In genomic region chr5:52782523-52783250, GRCm38 (mm10) we compare ENCODE assay signal across 8 mouse cellular contexts. TPM values are rescaled to one million over a fixed set of nuclear protein-coding genes. Genes with fewer than 3 reads are reported as not detected.
DNase-seq lines count a peak whose midpoint lies in the region; ATAC-seq and TF ChIP-seq lines count a peak whose summit lies in the region.

No protein-coding gene starts in this region.

- no peaks in the 10 kb centered on the region for H3K9me3 ChIP-seq in hindbrain, embryonic 10.5 days
- no peaks in the 10 kb centered on the region for H3K9me3 ChIP-seq in lung, postnatal 0 days (ENCODE audit: low read length)

- H3K4me3 ChIP-seq in hindbrain, embryonic 10.5 days: peak overlapping the region; percentile 89
- peak overlapping the region; percentile 86 for H3K4me3 ChIP-seq in lung, postnatal 0 days (ENCODE audit: low read depth, low read length)

- peak; percentile 85 for DNase-seq in MN1 (ENCODE audit: low spot score)
- peak; percentile 83 for DNase-seq in cerebellum, adult 9-10 months
- DNase-seq in hindbrain, embryonic 10.5 days (ENCODE audit: low spot score): peak; percentile 92
- peak; percentile 90 for DNase-seq in layer of hippocampus, adult 9-11 months
- DNase-seq in lung, postnatal 0 days (ENCODE audit: low spot score): peak; percentile 92
- DNase-seq in ovary, postnatal 14 days (ENCODE audit: low spot score): peak; percentile 84
- peak; percentile 87 for DNase-seq in thymus, postnatal 14 days

- H3K9ac ChIP-seq in lung, postnatal 0 days (replicated peaks; ENCODE audit: low read depth): peak overlapping the region; percentile 66

- ATAC-seq in frontal cortex, adult (ENCODE audit: low TSS enrichment): peak; percentile 99
- peak; percentile 98 for ATAC-seq in lung, postnatal 0 days

- H3K4me2 ChIP-seq in lung, postnatal 0 days (replicated peaks; ENCODE audit: low read depth, low read length): peak overlapping the region; percentile 71

- H3K36me3 ChIP-seq in hindbrain, embryonic 10.5 days: peaks cover 18% of the 10 kb centered on the region
- H3K36me3 ChIP-seq in lung, postnatal 0 days (ENCODE audit: insufficient read depth, low read length): no peaks in the 10 kb centered on the region

- no peak for TF ChIP-seq EP300 in lung, postnatal 0 days (IDR thresholded peaks at IDR 0.05)

- no peaks in the 10 kb centered on the region for H3K27me3 ChIP-seq in hindbrain, embryonic 10.5 days (ENCODE audit: insufficient read depth, poor library complexity, severe bottlenecking)
- no peaks in the 10 kb centered on the region for H3K27me3 ChIP-seq in lung, postnatal 0 days (replicated peaks; ENCODE audit: insufficient read depth, low read length)

- WGBS in hindbrain, embryonic 10.5 days: 5% methylated on average over 37 of the region's 37 CpGs
- WGBS in lung, postnatal 0 days: 5% methylated on average over 34 of the region's 37 CpGs

- peaks cover 4% of the 10 kb centered on the region; the same call in 1 of the 2 replicates for H3K4me1 ChIP-seq in hindbrain, embryonic 10.5 days (replicated peaks)
- no peaks in the 10 kb centered on the region; the same call in 1 of the 2 replicates for H3K4me1 ChIP-seq in lung, postnatal 0 days (ENCODE audit: insufficient read depth, low read depth, low read length)

- TF ChIP-seq CTCF in lung, postnatal 0 days (IDR thresholded peaks at IDR 0.05): peak; percentile 80

- peak overlapping the region; percentile 95 for H3K27ac ChIP-seq in hindbrain, embryonic 10.5 days
- peak overlapping the region; percentile 43 for H3K27ac ChIP-seq in lung, postnatal 0 days (ENCODE audit: low read length)

RNA-seq across cellular contexts. Expression of gene Zcchc4, which starts 7.5 kb away (rescaled TPM):
- polyA plus RNA-seq in hindbrain, embryonic 10.5 days (2016; fragmentation: Nextera tagmentation; extraction: Ambion mirVana): 15.9 and 18.0 TPM in 2 replicates
- 5.2 and 6.2 TPM in 2 replicates for polyA plus RNA-seq in lung, postnatal 0 days (2015; fragmentation: Nextera tagmentation; extraction: Ambion mirVana)

RNA-seq across cellular contexts. Expression of gene Pi4k2b, which starts 41.3 kb away (rescaled TPM):
- 15.7 and 16.5 TPM in 2 replicates for polyA plus RNA-seq in hindbrain, embryonic 10.5 days (2016; fragmentation: Nextera tagmentation; extraction: Ambion mirVana)
- 113 and 117 TPM in 2 replicates for polyA plus RNA-seq in lung, postnatal 0 days (2015; fragmentation: Nextera tagmentation; extraction: Ambion mirVana)

RNA-seq across cellular contexts. Expression of gene Anapc4, which starts 51.1 kb away (rescaled TPM):
- polyA plus RNA-seq in hindbrain, embryonic 10.5 days (2016; fragmentation: Nextera tagmentation; extraction: Ambion mirVana): 95.9 and 106 TPM in 2 replicates
- 65.3 and 66.6 TPM in 2 replicates for polyA plus RNA-seq in lung, postnatal 0 days (2015; fragmentation: Nextera tagmentation; extraction: Ambion mirVana)

Comparison
In these comparisons a context has a peak if more than half of its experiments do, and no peak if none do; other contexts are left out.
1. Peak in every context shown above with its lines: DNase-seq, ATAC-seq, H3K4me3 ChIP-seq and H3K27ac ChIP-seq.